Mouse (Mus musculus): ENCODE results near the gene Jund. TPM values are rescaled to one million over a fixed set of nuclear protein-coding genes. Genes with fewer than 3 reads are reported as not detected.

Jund gene
- polyA plus RNA-seq, 1 experiment from 2014 or later: 17.9 TPM

DNA sequence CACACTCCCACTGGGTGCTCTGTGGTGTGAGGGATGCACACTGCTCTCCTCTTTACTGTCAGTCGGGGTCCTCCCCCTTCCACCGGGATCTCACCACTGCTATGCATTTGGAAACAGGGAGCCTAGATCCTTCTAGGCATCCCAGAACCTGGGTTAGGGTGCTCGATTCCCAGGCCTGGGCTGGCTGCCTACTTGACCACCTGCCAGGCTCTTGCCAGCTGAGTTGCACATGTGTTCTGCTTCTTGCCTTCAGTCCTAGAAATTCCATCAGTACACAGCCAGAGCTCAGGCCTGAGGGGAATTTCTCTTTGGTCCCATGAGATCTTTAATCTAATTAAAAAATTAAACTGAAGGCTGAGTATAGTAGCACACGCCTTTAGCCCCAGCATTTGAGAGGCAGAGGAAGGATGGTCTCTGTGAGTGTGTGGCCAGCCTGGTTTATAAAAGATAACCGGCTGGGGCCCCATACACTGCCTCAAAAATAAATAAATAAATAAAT is 8.8 kb upstream of the Jund start:
- Histone ChIP-seq H3K9ac (no peak overlapping the region), H3K4me3 (replicated peaks) (no peak overlapping the region)

GRCm38 (mm10) chr8:70691230-70691629 is 7.5 kb upstream of the Jund start:
- no peak overlapping the region for H3K4me3 ChIP-seq (replicated peaks)
- ATAC-seq (ENCODE audit: low read depth) (no peak), DNase-seq (no peak)
- peaks cover 8% of the 10 kb centered on the region for H3K27me3 ChIP-seq
- H3K36me3 ChIP-seq: no peaks in the 10 kb centered on the region
- H3K9ac ChIP-seq: no peak overlapping the region
- no peaks in the 10 kb centered on the region for H3K9me3 ChIP-seq (replicated peaks)
- H3K4me2 ChIP-seq: 0 out of 2 replicates have a peak overlapping the region, but pooled peaks have one; percentile 52
- H3K4me1 ChIP-seq (replicated peaks): peaks cover 42% of the 10 kb centered on the region
- WGBS (ENCODE audit: insufficient replicate concordance): 78% methylated on average over 4 of the region's 4 CpGs
- H3K27ac ChIP-seq: no peak overlapping the region

More for the DNA sequence above, 8.8 kb upstream of the Jund start:
- H3K36me3 ChIP-seq: no peaks in the 10 kb centered on the region
- H3K27me3 ChIP-seq: peaks cover 13% of the 10 kb centered on the region
- H3K27ac ChIP-seq: no peak overlapping the region
- ATAC-seq (ENCODE audit: low read depth) (no peak), DNase-seq (no peak)
- 63% methylated on average over 5 of the region's 5 CpGs for WGBS (ENCODE audit: insufficient replicate concordance)
- H3K4me1 ChIP-seq (replicated peaks): peaks cover 29% of the 10 kb centered on the region
- no peak overlapping the region for H3K4me2 ChIP-seq
- no peaks in the 10 kb centered on the region for H3K9me3 ChIP-seq (replicated peaks)

GRCm38 (mm10) chr8:70691727-70692231 is 7.0 kb upstream of the Jund start:
- Histone ChIP-seq H3K9ac (peak overlapping the region; percentile 30; the same call in 1 of the 2 replicates), H3K9me3 (replicated peaks) (no peaks in the 10 kb centered on the region), H3K27ac (no peak overlapping the region), H3K4me3 (replicated peaks) (peak overlapping the region; percentile 14), H3K4me1 (replicated peaks) (peaks cover 47% of the 10 kb centered on the region), H3K27me3 (peaks cover 8% of the 10 kb centered on the region), H3K4me2 (peak overlapping the region; percentile 52), H3K36me3 (no peaks in the 10 kb centered on the region)
- DNase-seq: no peak
- 8% methylated on average over 19 of the region's 20 CpGs for WGBS (ENCODE audit: insufficient replicate concordance)
- ATAC-seq (ENCODE audit: low read depth): no peak

DNA sequence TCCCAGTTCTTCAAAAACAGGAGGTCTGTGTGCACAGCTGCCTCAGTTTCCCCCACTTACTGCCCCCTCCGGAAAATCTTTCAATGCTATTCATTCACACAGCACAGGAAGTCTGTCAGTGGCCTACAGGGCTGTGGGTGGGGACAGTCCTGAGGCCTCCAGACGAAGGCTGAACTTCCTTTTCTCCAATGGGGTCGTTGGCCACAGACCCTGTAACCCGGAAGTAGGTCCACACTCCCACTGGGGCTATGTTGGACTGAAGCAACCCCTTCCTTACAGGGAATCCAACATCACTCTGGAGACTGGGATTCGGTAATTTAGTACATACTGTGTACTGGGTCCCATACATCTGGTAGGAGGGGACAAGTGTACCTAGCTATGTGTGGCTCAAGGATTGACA is 5.1 kb upstream of the Jund start:
- DNase-seq (no peak), ATAC-seq (ENCODE audit: low read depth) (no peak)
- Histone ChIP-seq H3K4me1 (replicated peaks) (peaks cover 61% of the 10 kb centered on the region), H3K27ac (peak overlapping the region; percentile 2; the same call in 1 of the 2 replicates), H3K9ac (no peak overlapping the region), H3K9me3 (replicated peaks) (no peaks in the 10 kb centered on the region), H3K27me3 (peaks cover 5% of the 10 kb centered on the region), H3K4me2 (no peak overlapping the region), H3K4me3 (replicated peaks) (no peak overlapping the region), H3K36me3 (no peaks in the 10 kb centered on the region)
- WGBS (ENCODE audit: insufficient replicate concordance): 22% methylated on average over 5 of the region's 5 CpGs

DNA sequence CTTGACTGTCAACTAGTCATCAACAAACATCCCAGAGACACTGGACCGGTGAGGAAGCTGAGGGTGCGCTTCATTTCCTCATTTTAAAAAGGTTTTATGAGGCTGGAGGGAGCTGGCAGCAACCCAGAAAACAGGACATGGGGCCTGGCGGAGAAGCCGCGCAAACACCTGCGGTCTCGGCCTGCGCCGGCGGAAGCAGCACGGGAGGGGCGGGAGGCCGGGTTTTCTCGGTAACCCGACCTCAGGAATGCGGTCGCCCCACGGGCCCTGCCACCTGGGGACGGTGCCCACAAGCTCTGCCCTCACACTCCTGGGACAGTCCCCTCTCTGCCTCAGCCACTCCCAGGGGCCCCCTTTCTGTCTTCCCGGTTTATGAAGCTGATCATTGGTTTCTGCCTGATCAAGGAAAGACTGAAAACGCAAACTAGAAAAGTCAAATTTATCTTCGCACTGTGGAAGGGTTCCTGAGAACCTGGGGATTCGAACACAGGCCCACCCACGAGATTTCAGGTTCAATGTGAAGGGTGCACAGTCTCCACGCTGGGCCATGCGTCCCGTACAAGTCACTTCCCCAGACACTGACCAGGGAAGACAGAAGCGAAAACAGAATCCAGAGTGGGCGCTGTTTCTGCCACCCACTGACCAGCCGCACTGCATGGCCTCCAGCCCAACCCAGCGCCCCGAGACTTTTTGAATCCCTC is 3.3 kb upstream of the Jund start:
- H3K4me3 ChIP-seq (replicated peaks): peak overlapping the region; percentile 26
- DNase-seq: no peak
- H3K4me1 ChIP-seq (replicated peaks): peaks cover 66% of the 10 kb centered on the region
- peak overlapping the region; percentile 72 for H3K4me2 ChIP-seq
- peak overlapping the region; percentile 79 for H3K9ac ChIP-seq
- ATAC-seq (ENCODE audit: low read depth): no peak
- 20% methylated on average over 32 of the region's 32 CpGs for WGBS (ENCODE audit: insufficient replicate concordance)
- H3K36me3 ChIP-seq: no peaks in the 10 kb centered on the region
- H3K27me3 ChIP-seq: peaks cover 5% of the 10 kb centered on the region
- peak overlapping the region; percentile 91 for H3K27ac ChIP-seq
- no peaks in the 10 kb centered on the region for H3K9me3 ChIP-seq (replicated peaks)

DNA sequence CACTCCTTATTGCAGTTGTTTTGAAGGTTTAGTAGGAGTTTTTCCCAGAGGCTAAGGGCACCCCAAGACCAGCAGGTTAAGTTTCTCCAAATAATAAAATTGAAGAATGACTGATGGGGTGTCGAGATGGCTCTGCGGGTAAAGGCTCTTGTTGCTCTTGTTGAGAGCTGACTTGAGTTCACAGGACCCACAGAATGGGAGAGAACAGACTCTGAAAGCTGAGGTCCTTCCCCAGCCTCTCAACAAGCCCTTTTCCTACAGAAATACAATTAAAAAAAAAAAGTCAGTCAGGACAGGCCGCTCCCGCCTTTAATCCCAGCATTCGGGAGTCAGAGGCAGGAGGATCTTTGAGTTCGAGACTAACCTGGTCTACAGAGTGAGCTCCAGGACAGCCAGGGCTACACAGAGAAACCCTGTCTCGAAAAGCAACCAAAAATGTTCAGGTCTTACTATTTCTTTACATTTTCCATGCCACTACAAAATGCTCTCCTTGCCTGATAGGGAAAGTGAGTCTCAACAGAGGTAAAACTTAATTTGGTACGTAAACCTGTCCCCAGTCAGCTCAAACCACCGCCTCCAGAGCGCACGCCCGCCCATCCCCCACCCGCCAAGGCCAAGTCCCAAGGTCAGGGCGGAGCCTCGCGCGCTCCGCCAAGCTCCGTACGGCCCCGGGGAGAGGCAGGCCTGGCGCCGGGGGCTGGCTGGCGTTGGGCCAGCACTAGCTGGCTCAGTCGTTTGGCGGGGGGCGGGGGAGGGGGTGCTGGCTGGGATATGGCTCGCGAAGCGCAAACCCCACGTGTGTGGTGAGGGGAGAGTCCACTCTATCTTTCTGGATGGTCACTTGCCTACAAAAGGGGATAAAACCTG is 2.5 kb upstream of the Jund start:
- H3K36me3 ChIP-seq: no peaks in the 10 kb centered on the region
- H3K27me3 ChIP-seq: peaks cover 5% of the 10 kb centered on the region
- WGBS (ENCODE audit: insufficient replicate concordance): 3% methylated on average over 31 of the region's 31 CpGs
- peak overlapping the region; percentile 79 for H3K9ac ChIP-seq
- ATAC-seq (ENCODE audit: low read depth): peak; percentile 54
- H3K4me2 ChIP-seq: peak overlapping the region; percentile 72
- H3K27ac ChIP-seq: peak overlapping the region; percentile 91
- peak overlapping the region; percentile 46 for H3K4me3 ChIP-seq (replicated peaks)
- no peaks in the 10 kb centered on the region for H3K9me3 ChIP-seq (replicated peaks)
- H3K4me1 ChIP-seq (replicated peaks): peaks cover 72% of the 10 kb centered on the region
- DNase-seq: peak; percentile 66

DNA sequence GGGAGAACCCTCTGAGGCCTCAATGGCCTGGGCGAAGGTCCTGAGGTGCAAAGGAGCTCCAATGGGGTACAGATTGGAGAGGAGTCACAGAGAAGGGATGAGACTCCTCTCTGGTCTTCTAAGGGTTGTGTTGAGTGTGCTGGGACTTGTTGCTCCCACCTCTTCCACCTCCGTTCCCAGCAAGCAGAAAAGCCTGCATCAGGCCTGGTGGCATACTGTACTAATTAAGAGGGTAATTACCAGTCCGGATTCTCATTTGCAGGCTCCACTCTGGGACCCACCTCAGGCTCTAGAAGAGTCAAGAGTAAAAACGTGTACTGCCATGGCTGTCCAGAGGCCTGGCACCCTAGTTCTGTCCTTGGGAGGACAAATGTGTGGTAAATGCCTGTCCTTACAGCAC is 1.8 kb upstream of the Jund start:
- ATAC-seq (ENCODE audit: low read depth) (no peak), DNase-seq (no peak)
- peak overlapping the region; percentile 72 for H3K4me2 ChIP-seq
- H3K4me1 ChIP-seq (replicated peaks): peaks cover 72% of the 10 kb centered on the region
- no peaks in the 10 kb centered on the region for H3K9me3 ChIP-seq (replicated peaks)
- 50% methylated on average over 4 of the region's 4 CpGs for whole genome bisulfite sequencing (ENCODE audit: insufficient replicate concordance)
- H3K9ac ChIP-seq: peak overlapping the region; percentile 79
- peaks cover 4% of the 10 kb centered on the region for H3K27me3 ChIP-seq
- H3K4me3 ChIP-seq (replicated peaks): peak overlapping the region; percentile 46
- H3K27ac ChIP-seq: peak overlapping the region; percentile 91
- no peaks in the 10 kb centered on the region for H3K36me3 ChIP-seq

GRCm38 (mm10) chr8:70697366-70698250 is 1.1 kb upstream of the Jund start:
- Histone ChIP-seq H3K4me3 (replicated peaks) (peak overlapping the region; percentile 61), H3K27ac (peak overlapping the region; percentile 91), H3K9ac (peak overlapping the region; percentile 79), H3K27me3 (no peaks in the 10 kb centered on the region), H3K4me2 (peak overlapping the region; percentile 72), H3K4me1 (replicated peaks) (peaks cover 72% of the 10 kb centered on the region), H3K9me3 (replicated peaks) (no peaks in the 10 kb centered on the region), H3K36me3 (no peaks in the 10 kb centered on the region)
- 62% methylated on average over 12 of the region's 12 CpGs for WGBS (ENCODE audit: insufficient replicate concordance)
- DNase-seq (no peak), ATAC-seq (ENCODE audit: low read depth) (no peak)

- Histone ChIP-seq H3K27ac (peak overlapping the region; percentile 97), H3K9ac (peak overlapping the region; percentile 99), H3K4me3 (replicated peaks) (peak overlapping the region; percentile 93), H3K36me3 (no peaks in the 10 kb centered on the region), H3K27me3 (no peaks in the 10 kb centered on the region), H3K9me3 (replicated peaks) (no peaks in the 10 kb centered on the region), H3K4me2 (peak overlapping the region; percentile 98), H3K4me1 (replicated peaks) (peaks cover 61% of the 10 kb centered on the region)
- peak; percentile 13 for ATAC-seq (ENCODE audit: low read depth)
- WGBS (ENCODE audit: insufficient replicate concordance): under 1% methylated on average over 89 of the region's 89 CpGs
- peak; percentile 63 for DNase-seq
These were observed 526 bp downstream of the Jund start for GRCm38 (mm10) chr8:70699116-70699833.
